Mouse (Mus musculus) spleen, postnatal 36 days (tissue): ENCODE results near the gene Ywhag.

Source experiments
- DNase-seq, 2 experiments: peaks; one replicate each; pipeline ENCODE4 v3.0.0; 2022; ENCODE audit warnings: low spot score in 2 of 2, mixed read lengths in 1 of 2

The Ywhag gene

DNA sequence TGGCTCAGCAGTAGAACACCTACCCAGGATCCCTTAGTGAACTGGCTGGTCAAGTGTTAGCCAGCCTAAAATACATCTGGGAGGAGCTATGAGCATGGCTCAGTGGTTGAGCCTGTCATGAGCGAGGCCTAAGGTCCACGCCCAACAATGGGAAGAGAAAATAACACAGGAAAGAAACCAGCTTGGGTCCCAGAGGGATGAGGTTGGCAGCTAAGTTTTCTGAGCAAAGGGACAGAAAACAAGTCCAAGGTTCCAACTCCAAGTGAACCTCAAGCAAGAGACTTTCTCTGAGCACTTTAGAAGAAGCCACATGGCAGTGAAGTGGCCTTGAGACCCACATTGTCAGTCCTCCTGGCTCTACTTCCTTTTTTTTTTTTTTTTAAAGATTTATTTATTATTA is 17.2 kb upstream of the Ywhag start:
- no peak for DNase-seq

DNA sequence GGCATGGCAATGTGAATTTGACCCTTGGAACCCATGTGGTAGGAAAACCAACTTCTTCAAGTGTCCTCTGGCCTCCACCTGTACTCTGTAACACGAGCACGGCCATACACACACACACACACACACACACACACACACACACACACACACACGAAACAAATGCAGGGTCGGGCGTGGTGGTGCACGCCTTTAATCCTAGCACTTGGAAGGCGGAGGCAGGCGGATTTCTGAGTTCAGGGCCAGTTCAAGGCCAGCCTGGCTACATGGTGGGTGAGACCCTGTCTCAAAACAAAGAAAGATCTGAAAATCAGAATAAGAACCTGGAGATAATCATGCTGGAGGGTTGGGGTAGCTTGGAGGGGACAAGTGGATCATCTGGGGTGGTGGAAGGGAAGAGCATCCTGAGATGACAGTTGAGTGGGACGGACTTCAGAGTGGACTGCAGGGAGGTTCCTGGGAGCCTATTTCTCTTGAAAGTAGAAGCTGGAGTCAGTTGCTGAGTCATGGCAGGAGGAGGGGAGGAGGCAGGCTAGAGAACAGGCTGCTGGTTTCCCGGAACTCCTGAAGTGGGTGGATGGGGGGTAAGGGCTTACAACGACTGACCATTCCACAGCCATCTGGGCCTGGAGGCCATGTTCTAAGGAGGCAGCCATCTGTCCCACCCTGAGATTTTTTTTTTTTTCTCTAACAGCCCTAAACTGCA is 16.4 kb upstream of the Ywhag start:
- DNase-seq = peak in 1 of 2 experiments; percentile 39

DNA sequence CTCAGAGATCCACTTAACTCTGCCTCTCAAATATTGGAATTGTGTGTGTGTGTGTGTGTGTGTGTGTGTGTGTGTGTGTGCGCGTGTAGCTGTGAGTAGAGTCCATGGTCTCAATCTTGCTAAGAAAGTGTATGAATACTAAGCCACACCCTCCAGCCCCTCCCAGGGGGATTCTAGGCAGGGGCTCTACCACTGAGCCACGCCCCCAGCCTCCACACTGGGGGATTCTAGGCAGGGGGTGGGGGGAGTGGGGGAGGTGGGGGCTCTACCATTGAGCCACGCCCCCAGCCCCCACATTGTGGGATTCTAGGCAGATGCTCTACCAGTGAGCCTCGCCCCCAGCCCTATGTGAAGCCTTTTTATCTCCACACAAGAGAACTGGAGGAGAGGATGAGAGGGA is 12.2 kb upstream of the Ywhag start:
- no peak for DNase-seq

DNA sequence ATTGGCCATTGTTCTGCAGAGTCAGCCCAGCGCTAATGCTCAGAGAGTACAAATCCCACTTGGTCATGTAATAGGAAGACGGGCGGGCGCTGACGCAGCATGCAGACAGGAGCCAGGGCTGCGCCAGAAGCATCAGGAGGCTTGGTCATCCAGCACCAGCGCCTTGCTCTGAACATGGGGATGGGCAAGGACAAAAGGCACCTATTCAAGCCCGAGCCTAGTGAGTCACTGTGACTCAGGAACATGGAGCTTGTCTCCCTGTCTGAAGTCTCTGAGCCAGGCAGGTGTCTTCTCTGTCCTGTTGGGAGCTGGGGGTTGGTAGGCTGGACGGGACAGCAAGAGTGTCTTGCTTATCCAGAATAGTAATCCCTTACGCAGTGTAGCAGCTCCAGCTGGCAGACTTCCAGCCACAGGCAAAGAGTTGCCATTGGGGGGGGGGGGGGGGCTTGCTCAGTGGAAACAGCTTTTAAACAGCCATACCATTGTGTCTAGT is 11.5 kb upstream of the Ywhag start:
- DNase-seq = no peak

DNA sequence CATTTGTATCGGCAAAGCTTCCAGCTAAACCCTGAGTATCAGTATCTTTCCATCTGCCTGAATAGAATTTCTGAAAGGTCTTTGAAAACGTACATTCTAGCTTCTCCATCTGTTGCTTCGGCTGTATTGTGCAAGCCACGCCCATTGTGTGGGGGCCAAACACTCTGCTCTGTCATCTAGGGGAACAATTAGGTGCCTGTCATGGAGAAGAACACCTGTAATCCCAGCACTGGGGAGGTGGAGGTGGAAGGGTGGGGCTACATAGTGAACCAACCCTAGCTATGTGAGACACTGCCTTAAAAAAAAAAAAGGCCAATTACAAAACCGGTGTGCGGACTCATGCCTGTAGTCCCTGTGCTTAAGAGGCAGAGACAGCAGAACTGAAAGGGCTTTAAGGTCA is 8.3 kb upstream of the Ywhag start:
- no peak for DNase-seq

DNA sequence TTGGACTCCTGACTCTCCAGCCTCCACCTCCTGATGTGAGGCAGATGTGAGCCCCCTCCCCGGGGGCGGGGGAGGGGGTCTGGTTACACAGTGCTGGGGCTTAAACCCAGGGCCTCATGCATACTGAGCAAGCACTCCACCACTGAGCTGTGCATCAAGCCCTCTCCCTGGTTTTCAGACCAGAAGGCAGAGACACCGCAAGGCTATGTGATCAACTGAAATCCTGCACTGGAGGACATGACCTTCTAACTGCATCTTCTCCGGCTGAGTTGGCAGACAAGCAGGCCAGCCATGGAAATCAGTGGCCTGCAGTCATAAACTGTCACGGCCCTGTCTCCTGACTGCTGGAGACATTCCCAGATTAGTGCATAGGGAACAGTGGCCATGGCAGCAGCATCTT is 6.2 kb upstream of the Ywhag start:
- no peak for DNase-seq

DNA sequence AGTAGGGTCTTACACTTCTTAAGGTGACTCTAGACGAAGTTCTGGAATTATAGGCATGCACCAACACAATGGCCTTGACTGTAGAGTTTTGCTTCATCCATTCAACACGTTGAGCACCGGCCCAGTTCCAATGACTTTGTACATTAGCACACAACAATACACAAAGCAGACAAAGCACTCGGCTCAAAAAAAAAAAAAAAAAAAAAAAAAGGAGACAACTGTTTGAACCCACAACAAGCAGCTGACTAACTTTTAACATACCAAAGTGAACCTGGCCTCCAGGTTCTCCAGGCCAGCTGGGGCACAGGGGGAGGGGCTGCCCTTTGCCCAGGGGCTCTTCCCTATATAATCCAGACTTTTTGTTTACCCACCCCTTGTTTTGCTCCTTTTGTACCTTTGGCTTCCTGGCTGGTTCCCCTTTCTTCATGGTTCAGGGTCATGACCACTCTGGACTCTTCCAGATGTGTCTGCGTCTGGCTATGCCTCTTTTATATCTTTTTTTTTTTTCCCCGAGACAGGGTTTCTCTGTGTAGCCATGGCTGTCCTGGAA is 1.3 kb upstream of the Ywhag start:
- no peak for DNase-seq

DNA sequence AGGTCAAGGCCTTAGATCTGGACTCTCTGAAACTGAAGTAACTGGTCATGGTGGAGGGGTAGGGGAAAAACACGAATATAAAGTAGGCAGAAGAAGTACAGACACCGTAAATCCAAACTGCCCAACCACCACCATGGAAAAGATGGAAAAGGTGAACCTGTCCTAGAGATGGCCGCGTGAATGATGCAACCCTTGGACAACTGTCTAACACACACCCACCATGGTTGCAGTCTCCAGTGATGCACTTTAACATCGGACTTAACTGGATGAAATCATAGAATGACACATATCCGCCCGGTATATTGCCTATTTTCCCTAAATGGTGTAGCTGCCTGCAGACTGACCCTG is 734 bp upstream of the Ywhag start:
- DNase-seq = no peak

DNA sequence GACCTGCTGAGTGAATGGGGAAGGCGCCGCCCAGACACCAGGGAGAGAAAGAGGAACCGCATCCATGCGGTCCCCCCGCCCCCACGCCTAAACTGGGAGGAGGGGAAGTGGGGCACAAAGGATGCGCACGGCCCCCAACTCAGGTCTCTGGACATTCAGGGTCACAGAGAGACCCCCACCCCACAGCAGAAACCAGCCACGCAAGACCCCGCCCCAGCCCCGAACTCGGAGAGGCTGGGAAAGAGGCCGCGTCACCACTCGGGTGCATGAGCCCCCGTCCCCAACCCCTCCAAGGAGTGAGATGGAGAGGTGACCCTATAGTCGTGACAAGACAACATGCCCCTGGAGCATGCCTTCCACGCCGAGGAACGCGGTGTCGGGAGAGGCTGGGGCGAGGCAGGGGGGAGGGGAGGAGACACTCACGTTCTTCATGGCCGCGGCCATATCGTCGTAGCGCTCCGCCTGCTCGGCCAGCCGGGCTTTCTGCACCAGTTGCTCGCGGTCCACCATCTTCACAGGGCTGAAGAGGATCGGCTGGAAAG is 445 bp downstream of the Ywhag start:
- peak; percentile 67 to 74 for DNase-seq

DNA sequence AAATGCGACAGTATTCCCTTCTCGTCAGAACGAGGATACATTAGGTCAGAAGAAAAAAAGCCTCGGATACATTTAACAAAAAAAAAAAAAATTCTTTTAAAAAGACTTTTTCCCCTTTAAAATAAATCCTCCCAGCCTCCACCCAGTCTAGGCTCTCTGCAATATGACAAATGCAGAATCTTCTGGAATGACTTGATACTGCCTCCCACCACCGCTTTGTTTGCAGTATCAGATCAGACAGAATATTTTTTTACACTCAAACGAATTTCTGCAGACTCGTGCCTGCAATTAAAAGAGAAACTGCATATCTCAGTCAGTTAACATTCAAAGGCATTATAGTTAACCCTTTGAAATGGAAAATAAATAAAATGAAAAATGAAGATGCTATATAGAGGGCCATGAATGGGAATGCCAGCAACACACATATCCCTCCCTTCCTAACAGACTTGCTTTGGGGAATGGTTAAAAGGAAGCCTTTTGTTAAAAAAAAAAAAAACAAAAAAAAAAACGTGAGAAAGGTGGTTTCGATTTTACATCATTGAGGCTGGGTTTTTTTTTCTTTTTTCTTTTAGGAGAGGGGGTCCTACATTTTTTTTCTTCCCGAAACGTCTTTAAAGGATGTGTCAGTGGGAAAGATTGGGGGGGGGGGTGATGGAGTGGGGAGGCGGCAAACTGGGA is 1.1 kb downstream of the Ywhag start:
- no peak for DNase-seq

DNA sequence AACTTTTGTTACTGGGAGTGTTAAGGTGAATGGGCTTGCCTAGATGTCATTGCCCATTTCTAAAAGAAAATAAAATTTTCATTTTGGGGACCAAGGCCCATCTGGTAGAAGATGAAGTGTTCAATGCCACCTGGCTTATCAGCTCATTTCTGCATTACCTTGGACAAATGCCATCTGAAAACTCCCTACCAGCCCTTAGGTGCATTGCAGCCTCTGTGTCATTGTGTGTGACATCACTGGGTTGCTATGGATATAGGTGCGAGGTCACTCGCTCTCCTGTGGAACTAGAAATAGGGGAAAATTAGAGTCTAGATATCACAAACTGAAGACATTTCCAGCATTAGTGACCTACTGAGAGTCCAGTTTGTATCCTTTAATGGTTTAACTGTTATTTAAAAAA is 2.1 kb downstream of the Ywhag start:
- no peak for DNase-seq

DNA sequence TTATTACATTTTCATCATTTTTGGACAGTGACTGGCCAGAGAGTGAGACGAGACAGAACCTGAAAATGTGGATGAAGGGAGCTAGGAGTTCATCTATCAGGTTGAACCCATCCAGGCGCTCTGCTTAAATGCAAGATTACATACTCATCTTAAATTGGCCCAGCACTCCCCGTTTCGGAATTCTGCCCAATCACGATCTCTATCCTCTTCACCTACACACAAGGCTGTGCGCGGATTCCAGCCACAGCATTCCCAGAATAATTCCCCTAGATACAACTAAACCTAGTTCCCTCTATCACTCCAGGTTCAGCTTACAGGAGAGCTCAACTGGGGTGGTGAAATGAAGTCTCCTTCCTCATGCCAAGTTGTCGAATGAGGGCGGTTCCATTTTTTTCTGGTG is 2.9 kb downstream of the Ywhag start:
- no peak for DNase-seq

DNA sequence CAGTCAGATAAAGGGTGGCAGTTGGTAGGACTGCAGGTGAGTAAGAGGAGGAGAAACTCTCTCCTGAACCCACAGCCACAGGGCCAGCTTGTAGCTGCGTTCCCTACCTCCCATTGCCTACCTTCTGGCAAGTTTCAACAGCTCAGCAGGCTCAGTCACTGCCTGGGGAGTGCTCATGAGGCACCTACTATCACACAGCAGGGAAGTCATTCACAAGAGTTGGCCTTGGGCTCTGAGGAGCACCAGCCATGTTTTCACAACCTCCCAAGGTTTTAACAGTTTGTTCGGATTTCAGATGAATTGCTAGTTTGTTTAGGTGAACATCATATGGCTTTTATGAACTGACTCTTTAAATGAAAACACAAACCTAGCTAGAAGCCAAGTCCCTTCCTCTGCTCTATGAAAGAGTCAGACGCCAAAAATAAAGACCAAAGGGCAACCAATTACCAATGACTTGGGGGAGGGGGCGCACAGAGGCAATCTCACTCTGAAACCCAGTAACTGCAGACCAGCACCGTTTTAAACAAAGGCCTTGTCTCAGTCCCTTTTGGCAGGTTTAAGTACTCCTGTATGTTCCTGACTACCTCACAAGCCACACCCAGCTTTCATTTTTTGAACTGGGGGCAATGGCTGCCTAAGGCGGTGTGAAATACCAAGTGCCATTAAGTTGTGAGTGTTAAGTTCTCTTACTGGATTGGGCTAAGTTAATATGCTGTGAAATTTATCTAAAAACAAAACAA is 4.6 kb downstream of the Ywhag start:
- no peak for DNase-seq

DNA sequence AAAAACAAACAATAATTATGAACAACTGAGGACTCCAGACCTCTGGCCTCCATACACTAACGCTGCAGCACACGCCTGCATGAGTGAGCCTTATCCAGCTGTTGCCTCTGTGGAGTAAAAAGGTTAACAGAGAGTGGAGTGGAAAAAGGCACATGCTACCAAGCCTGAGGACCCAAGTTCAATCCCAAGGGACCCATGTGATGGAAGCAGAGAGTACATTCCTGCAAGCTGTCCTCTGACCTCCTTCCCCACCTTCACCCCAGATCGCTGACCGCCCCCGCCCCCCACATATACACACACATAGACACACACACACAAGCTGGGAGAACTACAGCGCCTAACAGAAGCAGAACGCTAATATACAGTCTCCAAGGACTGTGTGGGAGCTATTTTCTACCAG is 10.5 kb downstream of the Ywhag start:
- DNase-seq = no peak

DNA sequence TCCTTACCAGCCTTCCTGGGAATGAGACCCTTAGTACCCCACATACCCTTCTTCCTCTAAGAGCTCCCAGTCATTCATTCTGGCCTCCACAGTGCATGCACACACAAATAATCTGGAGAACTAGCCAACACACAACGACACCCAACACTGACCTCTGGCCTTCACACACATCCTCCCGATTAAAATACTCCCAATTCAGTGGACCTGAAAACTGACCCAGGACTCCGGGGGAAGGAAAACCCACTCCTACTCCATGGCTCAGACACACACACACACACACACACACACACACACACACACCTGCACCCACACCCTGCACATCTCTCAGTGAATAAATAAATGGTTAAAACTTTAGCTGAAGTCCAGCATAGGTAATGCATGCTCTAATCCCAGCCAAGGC is 14.5 kb downstream of the Ywhag start:
- DNase-seq = no peak

DNA sequence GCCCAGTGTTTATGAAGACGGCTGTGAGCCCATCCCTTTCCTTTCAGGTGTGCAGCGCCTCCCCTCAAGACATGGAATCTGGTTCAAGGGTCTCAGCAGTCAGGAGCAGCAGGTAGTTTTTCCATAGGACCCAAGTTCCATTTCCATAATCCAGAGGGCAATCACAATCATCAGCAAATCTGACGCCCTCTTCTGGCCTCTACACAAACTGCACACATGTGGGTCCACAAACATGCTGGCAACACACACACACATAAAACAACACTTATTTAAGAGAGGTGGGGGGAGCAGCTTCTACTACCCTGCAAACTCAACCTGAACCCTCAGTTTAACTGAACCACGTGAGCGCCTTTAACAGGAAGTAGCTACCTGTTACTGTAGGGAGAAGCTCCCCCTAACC is 15.8 kb downstream of the Ywhag start:
- DNase-seq = no peak

DNA sequence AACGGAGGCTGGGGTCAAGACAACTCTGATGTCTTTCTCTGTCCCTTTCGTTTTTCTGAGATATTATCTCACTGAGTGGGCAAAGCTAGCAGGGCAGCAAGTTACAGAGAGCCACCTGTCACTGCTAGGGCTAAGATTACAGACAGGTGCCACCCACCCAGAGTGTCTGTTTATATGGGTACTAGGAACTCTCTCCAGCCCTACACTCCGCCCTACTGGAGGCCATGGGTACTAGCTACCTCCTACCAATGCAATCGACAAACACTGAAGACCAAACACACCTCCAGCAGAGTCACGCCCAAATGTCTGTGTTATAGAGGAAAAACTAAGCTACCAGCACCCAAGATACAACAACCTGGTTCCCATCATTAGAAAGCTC is 16.4 kb downstream of the Ywhag start:
- no peak for DNase-seq

DNA sequence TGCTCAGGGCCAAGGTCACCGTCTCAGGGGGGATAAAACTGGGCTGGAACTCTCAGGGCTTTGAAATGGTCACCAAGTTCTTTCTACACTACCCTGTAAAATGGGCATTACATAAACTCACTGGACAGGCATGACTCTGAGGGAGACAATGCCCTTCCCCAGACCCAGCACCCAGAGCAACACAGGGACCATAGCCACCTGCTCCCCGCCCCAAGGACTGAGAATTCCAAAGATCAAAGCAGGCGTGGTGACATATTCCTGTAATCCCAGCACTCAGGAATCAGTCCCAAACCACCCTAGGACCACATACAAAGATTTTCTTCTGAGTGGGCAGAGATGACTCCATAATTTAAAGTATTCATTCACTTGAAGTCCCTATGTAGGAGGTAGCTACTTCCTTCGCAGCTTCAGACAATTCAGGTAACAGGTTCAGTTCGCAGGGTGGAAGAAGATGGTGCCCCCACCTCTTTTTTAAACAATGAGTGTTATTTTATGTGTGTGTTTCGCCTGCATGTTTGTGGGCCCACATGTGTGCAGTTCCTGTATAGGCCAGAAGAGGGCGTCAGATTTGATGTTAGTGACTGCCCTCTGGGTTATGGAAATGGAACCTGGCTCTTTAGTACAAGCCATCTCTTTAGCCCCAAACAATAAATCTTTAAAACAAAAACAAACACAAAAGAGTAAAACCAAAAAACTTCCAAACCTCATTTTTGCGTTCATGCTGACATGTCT is 16.9 kb downstream of the Ywhag start:
- DNase-seq = no peak

DNA sequence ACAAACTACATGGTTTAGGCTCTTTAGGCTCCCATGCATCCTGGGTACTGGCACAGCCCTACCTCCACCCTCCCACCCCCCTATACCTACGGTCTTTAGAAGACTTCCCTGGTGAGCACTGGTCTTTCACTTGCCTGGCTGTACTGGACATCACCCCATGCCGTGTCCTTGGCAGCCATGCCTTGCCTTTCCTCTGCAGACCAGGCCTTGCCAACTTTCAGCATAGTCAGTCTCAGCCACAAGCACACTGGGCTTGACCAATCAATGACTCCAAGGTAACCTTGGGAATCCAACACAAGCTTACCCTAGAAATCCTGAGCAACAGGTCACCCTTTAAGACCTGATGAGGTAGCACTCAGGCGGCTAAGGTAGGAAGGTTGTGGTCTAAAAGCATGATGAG is 17.8 kb downstream of the Ywhag start:
- no peak for DNase-seq

DNA sequence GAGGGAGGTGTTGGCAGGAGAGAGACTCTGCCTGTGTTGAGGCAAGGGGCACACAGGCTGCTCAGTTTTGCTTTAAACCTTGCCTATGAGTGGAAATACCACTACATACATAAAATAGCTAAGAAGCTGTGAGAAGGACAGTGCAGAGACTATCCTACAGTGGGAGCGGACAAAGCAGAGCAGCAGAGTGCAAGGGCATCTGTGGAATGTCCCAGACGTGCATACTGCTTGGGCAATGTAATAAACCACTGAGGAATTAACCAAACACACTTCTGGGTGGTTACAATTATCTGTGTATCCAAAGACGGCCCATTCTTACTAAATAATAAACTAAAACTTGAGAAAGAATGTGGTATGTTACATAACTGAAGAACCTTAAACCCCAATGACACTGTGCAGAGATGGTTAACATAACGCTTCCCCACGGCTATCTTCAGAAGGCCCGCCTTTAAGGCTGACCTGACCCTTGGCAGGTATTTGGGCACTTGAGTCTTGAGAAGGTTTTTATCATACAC is 18.3 kb downstream of the Ywhag start:
- DNase-seq = no peak

DNA sequence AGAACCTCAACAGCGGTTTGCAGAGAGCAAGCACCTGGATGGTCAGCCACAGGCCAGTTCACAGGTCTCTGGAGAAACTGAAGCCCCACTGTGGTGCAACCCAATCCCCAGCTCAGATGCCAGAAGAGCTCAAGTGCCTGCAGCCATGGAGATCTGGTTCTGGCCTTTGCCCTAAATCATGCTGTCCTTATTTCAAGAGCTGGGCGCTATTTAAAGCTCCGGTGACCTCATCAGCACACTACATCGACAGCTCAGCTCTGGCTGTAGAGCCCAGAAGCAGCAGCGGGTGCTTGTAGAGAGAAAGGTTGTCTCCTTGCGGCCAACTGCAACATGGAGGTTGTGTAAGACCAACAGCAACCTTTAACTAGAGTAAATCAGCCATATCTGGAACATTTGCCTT is 20.3 kb downstream of the Ywhag start:
- no peak for DNase-seq

DNA sequence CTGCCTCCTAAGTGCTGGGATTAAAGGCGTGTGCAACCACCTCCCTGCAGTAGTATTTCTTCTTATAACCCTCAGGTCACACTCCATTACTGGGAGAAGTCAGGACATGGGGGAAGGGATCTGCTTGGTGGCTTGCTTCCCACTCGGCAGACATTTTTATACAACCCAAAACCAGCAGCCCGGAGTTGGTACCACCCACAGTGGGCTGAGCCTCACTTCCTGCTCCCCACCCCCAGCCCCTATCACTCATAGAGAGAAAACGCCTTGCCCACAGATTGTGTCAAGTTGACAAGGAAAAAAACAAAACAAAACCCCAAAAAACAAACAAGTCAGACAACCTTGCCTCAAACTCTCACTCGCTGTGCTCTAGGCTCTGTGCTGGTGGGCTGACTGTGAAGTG is 21.2 kb downstream of the Ywhag start:
- no peak for DNase-seq
